Mouse (Mus musculus) kidney, embryonic 15.5 days (tissue): ENCODE measurements around the gene Acvr1b. TPM values are rescaled to one million over a fixed set of nuclear protein-coding genes. Genes with fewer than 3 reads are reported as not detected.

Experiments used
- ATAC-seq: fragments of 200-750 bp; cut with Nextera tagmentation; replicated peaks from 2 replicates; pipeline ENCODE4 v1.8.0; 2017; ENCODE audit warnings: moderate TSS enrichment; ENCODE audit not compliant: low FRiP score
- H3K27ac ChIP-seq: fragments of 300-500 bp; sonication (generic); 2 replicates; pipeline ENCODE4 v1.5.1; 2015; ENCODE audit warnings: mild to moderate bottlenecking, inconsistent platforms
- H3K27me3 ChIP-seq: fragments of 300-500 bp; sonication (generic); 2 replicates; pipeline ENCODE4 v1.6.1; 2015; ENCODE audit warnings: inconsistent platforms
- H3K36me3 ChIP-seq: fragments of 300-500 bp; sonication (generic); 2 replicates; pipeline ENCODE4 v1.6.1; 2015; ENCODE audit warnings: inconsistent platforms
- H3K4me1 ChIP-seq: fragments of 300-500 bp; sonication (generic); 2 replicates; pipeline ENCODE4 v1.6.1; 2015; ENCODE audit warnings: inconsistent platforms
- H3K4me2 ChIP-seq: fragments of 300-500 bp; sonication (generic); 2 replicates; pipeline ENCODE4 v1.6.1; 2015; ENCODE audit warnings: moderate library complexity, mild to moderate bottlenecking, inconsistent platforms
- H3K4me3 ChIP-seq: fragments of 300-500 bp; sonication (generic); replicated peaks from 2 replicates; pipeline ENCODE4 v1.5.1; 2015; ENCODE audit warnings: mild to moderate bottlenecking, inconsistent platforms
- H3K9ac ChIP-seq: fragments of 300-500 bp; sonication (generic); 2 replicates; pipeline ENCODE4 v1.6.1; 2015; ENCODE audit warnings: mild to moderate bottlenecking, inconsistent platforms
- H3K9me3 ChIP-seq: fragments of 300-500 bp; sonication (generic); replicated peaks from 2 replicates; pipeline ENCODE4 v1.6.1; 2016; ENCODE audit warnings: inconsistent platforms
- WGBS: fragments of 180-500 bp; shearing (Covaris S2); methylation state at CpG from one replicate; pipeline ENCODE4 v1.1.7; 2015; ENCODE audit warnings: mixed read lengths; 5-methylcytosine and 5-hydroxymethylcytosine counted together
- polyA plus RNA-seq: library from polyadenylated mRNA; unstranded; fragments of >200 nt; fragmentation: Nextera tagmentation; extraction: Ambion mirVana; gene quantifications from 2 replicates; pipeline ENCODE4 v1.2.1, GENCODE M21; 2015

The Acvr1b gene
- polyA plus RNA-seq, 1 experiment from 2014 or later, result 6.2 TPM

DNA sequence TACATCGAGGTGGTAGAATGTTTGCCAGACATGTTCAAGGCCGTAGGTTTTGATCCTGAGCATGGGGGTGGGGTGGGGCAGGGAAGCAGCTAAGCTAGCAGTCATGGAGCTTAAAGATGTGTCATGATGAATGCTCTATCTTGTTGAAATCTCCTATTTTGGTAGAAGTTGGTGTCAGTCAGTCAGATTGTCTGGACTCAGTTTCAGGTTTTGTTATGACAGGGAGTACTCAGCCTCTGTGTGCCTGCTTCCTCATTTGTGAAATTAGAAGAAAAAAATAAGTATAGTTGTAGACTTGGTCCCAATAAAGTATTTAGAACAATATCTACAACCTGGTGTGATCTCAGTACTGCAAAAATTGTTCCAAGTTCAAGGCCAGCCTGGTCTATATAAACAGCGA is 35.2 kb upstream of the Acvr1b start:
- H3K4me1 ChIP-seq, result peaks cover 61% of the 10 kb centered on the region
- H3K9ac ChIP-seq, result no peak overlapping the region
- H3K36me3 ChIP-seq, result peaks cover 7% of the 10 kb centered on the region
- no peaks in the 10 kb centered on the region for H3K27me3 ChIP-seq
- H3K9me3 ChIP-seq, result no peaks in the 10 kb centered on the region
- H3K4me2 ChIP-seq, result no peak overlapping the region
- no peak overlapping the region for H3K27ac ChIP-seq
- 90% methylated on average over 3 of the region's 3 CpGs for WGBS
- no peak for ATAC-seq
- no peak overlapping the region for H3K4me3 ChIP-seq

DNA sequence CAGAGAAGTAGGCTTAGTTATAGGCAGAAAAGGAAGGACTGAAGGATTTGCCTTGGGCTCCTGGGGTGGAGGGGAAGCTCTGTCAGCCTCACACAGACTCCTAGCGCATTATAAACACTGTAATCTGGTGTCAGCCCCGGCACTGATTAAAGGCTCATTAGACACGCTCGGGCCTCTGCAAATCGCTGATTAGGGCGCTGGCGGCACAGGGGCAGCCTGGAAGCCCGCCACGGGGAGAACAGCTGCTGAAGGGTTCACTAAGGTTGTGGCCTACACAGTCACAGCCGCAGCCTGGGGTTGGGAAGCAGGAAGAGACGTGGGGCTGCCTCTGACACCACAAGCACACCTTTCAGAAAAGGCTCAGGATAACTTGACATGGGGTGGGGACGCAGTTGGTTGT is 34.0 kb upstream of the Acvr1b start:
- peak overlapping the region; percentile 70 for H3K27ac ChIP-seq
- ATAC-seq, result 0 out of 2 replicates have a peak, but pooled peaks have one; percentile 0
- 20% methylated on average over 12 of the region's 12 CpGs for WGBS
- H3K4me3 ChIP-seq, result no peak overlapping the region
- H3K9ac ChIP-seq, result no peak overlapping the region
- H3K36me3 ChIP-seq, result peaks cover 7% of the 10 kb centered on the region
- no peaks in the 10 kb centered on the region for H3K27me3 ChIP-seq
- H3K4me2 ChIP-seq, result 0 out of 2 replicates have a peak overlapping the region, but pooled peaks have one; percentile 12
- no peaks in the 10 kb centered on the region for H3K9me3 ChIP-seq
- peaks cover 63% of the 10 kb centered on the region for H3K4me1 ChIP-seq

DNA sequence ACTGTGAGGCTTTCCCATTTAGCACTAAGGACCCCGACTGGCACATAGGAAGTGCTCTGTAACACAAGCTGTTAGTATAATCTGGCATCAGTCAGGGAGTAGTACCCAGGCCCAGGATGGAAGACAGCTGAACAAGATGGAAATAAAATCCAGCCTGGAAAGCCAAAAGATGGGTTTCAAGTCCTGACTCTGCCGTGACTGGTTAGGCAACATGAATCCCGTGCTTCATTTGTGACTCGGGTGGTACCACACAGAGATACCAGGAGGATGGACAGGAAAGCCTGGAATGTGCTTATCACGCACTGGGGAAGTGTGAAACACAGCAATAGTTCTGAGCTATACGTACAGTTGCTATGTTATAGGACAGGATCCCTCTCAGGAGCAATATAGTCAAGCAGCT is 33.3 kb upstream of the Acvr1b start:
- no peak for ATAC-seq
- Histone ChIP-seq H3K27me3 (no peaks in the 10 kb centered on the region), H3K4me3 (no peak overlapping the region), H3K4me1 (peaks cover 63% of the 10 kb centered on the region), H3K9ac (no peak overlapping the region), H3K9me3 (no peaks in the 10 kb centered on the region), H3K4me2 (0 out of 2 replicates have a peak overlapping the region, but pooled peaks have one; percentile 37), H3K36me3 (peaks cover 7% of the 10 kb centered on the region), H3K27ac (peak overlapping the region; percentile 70)
- 47% methylated on average over 6 of the region's 6 CpGs for WGBS

DNA sequence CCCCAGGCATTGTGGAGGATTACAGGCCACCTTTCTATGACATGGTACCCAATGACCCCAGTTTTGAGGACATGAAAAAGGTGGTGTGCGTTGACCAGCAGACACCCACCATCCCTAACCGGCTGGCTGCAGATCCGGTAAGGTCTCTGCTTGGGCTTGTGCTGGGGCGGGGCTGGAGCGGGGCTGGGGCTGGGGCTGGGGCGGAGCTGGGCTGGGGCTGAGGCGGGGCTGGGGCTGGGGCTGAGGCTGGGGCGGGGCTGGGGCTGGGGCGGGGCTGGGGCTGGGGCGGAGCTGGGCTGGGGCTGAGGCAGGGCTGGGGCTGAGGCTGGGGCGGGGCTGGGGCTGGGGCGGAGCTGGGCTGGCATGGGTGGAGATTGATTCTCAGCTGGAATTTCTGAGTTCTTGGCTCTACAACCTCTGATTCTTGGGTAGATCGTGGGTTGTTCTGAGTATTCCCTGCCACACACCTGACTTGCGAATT is 32.8 kb upstream of the Acvr1b start:
- Histone ChIP-seq H3K27me3 (no peaks in the 10 kb centered on the region), H3K36me3 (peaks cover 7% of the 10 kb centered on the region), H3K27ac (peak overlapping the region; percentile 70; the same call in 1 of the 2 replicates), H3K4me3 (no peak overlapping the region), H3K4me1 (peaks cover 64% of the 10 kb centered on the region), H3K9ac (no peak overlapping the region), H3K4me2 (0 out of 2 replicates have a peak overlapping the region, but pooled peaks have one; percentile 37), H3K9me3 (no peaks in the 10 kb centered on the region)
- 1% methylated on average over 14 of the region's 14 CpGs for WGBS
- ATAC-seq, result peak; percentile 49

DNA sequence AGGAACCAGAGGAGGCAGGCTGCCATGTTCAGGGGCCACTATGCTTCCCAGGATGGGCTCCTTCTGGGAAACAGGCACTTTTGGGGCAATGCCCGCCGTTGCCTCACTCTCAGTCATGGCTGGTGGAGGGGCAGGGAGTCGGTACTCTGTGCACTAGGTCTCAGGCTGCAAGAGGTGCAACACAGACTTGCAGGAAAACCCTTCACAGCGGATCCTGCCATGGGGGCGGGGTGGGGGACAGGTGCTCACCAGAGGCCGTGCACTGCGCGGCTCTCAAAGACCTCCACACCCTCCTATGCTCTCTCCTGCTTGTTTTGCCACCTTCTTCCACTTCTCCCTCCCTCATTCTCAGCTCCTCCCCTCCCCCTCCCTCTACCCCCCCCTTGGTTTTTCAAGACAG is 31.2 kb upstream of the Acvr1b start:
- Histone ChIP-seq H3K4me3 (no peak overlapping the region), H3K4me2 (no peak overlapping the region), H3K9me3 (no peaks in the 10 kb centered on the region), H3K9ac (no peak overlapping the region), H3K36me3 (peaks cover 2% of the 10 kb centered on the region; the same call in 1 of the 2 replicates), H3K27me3 (no peaks in the 10 kb centered on the region), H3K27ac (no peak overlapping the region), H3K4me1 (peaks cover 80% of the 10 kb centered on the region)
- no peak for ATAC-seq
- 39% methylated on average over 8 of the region's 8 CpGs for WGBS

DNA sequence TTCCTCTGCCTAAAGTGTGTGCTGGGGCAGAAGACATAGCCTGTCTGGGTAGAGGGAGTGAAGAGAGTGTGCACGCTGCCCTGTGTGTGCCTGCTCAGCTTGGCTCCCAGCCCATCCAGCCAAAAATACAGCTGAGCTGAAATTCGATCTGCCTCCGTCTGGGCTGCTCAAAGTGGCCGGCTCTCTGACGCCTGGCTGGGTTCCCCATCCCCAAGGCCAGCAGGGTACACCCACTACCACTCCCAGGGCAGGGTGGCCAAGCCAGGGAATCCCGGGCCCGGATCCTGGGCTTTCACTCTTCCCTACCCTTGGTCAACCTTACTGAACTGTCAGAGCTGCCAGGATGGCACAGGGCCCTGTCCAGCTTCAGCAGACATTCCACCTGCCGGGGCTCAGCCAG is 30.4 kb upstream of the Acvr1b start:
- Histone ChIP-seq H3K36me3 (no peaks in the 10 kb centered on the region), H3K9ac (0 out of 2 replicates have a peak overlapping the region, but pooled peaks have one; percentile 11), H3K27ac (peak overlapping the region; percentile 62), H3K4me3 (no peak overlapping the region), H3K4me1 (peaks cover 88% of the 10 kb centered on the region), H3K27me3 (no peaks in the 10 kb centered on the region), H3K9me3 (no peaks in the 10 kb centered on the region), H3K4me2 (peak overlapping the region; percentile 6; the same call in 1 of the 2 replicates)
- 12% methylated on average over 8 of the region's 8 CpGs for WGBS
- ATAC-seq, result peak; percentile 16; the same call in 1 of the 2 replicates

DNA sequence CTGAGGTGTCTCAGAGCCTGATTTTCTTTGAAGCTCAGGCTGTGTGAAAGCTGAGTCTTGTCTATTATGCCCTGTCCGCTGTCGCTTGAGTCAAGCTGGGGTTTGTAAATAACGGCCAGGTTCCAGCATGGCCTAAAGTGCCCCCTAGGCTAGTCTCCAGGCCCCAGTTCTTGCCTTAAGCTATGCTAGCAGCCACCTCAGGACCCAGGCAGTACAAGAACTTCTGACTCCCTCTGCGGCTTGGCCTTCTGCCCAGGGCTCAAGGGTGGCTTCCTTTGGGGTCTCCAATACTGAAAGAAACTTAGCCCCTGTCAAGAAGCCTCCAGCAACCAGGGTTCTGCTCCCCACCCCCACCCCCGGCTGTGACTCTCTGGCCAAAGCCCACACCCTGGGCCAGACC is 29.7 kb upstream of the Acvr1b start:
- Histone ChIP-seq H3K4me2 (no peak overlapping the region), H3K4me3 (no peak overlapping the region), H3K9ac (no peak overlapping the region), H3K9me3 (no peaks in the 10 kb centered on the region), H3K27ac (peak overlapping the region; percentile 72), H3K4me1 (peaks cover 86% of the 10 kb centered on the region), H3K36me3 (no peaks in the 10 kb centered on the region), H3K27me3 (no peaks in the 10 kb centered on the region)
- 77% methylated on average over 5 of the region's 5 CpGs for WGBS
- no peak for ATAC-seq

DNA sequence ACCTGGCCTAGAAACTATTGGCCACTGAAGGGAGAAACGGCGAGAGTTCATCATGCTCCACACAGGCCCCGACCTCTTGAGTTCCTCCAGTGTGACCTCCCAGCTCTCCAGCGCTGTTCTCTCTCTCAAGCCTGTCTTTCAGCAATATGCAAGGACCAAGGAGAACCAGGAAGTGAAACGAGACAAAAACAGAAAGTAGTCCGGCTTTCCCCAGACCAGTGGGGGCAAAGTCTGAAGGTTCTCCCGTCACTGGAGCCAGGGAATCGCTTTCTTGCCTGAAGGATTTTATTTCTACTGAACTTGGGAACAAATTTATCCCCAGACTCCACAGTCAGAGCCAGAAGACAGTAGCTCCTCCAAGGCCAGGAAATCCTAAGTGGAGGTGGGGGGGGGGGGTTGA is 29.1 kb upstream of the Acvr1b start:
- peak overlapping the region; percentile 58; the same call in 1 of the 2 replicates for H3K4me2 ChIP-seq
- H3K27me3 ChIP-seq, result no peaks in the 10 kb centered on the region
- H3K4me1 ChIP-seq, result peaks cover 80% of the 10 kb centered on the region
- H3K27ac ChIP-seq, result peak overlapping the region; percentile 72
- no peak overlapping the region for H3K9ac ChIP-seq
- H3K4me3 ChIP-seq, result no peak overlapping the region
- 68% methylated on average over 8 of the region's 8 CpGs for WGBS
- H3K9me3 ChIP-seq, result no peaks in the 10 kb centered on the region
- no peak for ATAC-seq
- H3K36me3 ChIP-seq, result no peaks in the 10 kb centered on the region

DNA sequence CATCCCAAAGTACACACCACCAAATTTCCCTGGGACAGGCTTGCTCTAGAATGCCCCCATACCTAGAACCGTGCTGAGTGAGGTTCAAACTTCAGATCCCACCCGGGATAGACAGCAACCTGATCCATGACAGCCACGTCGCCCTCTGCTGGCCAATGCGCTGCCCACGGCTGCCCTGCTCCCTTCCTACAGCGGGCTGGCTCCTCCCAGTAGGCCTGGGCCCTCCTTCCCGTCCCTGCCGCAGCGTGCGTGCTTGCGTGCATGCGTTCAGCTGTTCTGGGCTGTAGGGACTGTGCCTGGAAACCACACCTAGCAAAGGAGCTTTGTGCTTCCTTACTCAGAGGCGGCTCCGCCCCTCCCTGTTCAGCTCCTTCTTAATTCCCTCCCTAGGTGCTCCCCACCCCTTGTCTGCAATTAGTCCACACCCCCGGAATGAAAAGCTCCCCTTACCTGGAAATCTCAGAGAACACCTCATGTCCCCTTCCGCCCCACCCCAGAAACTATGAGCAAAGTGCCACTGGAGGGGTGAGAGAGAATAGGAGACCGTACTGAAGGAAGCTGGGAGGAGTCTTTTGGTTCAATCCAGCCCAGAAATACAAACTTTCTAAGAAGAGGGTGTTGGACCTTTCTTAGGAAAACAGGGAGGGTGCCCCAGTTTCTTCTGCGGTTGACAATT is 28.3 kb upstream of the Acvr1b start:
- no peaks in the 10 kb centered on the region for H3K36me3 ChIP-seq
- H3K4me1 ChIP-seq, result peaks cover 72% of the 10 kb centered on the region
- no peaks in the 10 kb centered on the region for H3K27me3 ChIP-seq
- peak; percentile 90 for ATAC-seq
- WGBS, result 11% methylated on average over 19 of the region's 19 CpGs
- H3K4me2 ChIP-seq, result peak overlapping the region; percentile 58
- peak overlapping the region; percentile 21 for H3K4me3 ChIP-seq
- peak overlapping the region; percentile 72 for H3K27ac ChIP-seq
- H3K9me3 ChIP-seq, result no peaks in the 10 kb centered on the region
- H3K9ac ChIP-seq, result peak overlapping the region; percentile 29; the same call in 1 of the 2 replicates

DNA sequence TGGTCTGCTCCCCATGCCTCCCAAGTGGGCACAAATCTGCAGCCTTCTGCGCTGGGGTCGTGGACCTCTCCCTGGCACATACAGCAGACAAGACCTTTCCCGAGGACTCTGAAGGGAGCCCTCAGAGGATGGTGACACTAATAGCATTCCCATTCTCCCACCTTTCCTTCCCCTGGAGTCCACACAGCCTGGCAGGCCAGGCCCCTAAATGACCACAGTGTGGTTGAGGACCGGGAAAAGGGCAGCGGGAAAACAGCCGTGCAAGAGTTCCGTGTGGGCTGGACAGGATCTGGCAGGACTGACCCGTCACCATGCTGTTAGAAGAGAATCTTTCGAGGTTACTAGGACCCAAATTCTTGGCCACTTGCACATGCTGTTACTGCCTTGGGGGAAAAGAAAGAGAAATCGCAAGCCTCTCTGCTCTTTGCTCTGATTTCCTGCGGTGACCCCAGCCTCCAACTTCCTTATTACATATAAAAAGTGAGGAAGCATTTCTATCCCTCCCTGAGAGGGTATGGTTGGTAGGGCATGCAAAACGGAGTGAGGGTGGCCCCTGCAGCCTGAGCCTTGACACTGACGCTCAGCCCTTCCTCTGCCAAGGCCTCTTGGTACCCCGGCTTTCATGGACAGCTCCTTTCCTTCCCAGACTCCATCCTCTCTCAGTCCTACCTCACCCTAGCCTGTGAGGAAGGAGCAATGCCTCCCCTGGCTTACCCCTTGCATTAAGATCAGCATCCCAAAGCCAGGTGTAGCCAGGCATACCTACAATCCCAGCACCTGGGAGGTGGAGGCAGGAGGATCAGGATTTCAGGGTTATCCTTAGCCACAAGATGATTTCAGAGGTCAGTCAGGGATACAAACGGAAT is 27.5 kb upstream of the Acvr1b start:
- no peak overlapping the region for H3K4me3 ChIP-seq
- WGBS, result 60% methylated on average over 15 of the region's 15 CpGs

DNA sequence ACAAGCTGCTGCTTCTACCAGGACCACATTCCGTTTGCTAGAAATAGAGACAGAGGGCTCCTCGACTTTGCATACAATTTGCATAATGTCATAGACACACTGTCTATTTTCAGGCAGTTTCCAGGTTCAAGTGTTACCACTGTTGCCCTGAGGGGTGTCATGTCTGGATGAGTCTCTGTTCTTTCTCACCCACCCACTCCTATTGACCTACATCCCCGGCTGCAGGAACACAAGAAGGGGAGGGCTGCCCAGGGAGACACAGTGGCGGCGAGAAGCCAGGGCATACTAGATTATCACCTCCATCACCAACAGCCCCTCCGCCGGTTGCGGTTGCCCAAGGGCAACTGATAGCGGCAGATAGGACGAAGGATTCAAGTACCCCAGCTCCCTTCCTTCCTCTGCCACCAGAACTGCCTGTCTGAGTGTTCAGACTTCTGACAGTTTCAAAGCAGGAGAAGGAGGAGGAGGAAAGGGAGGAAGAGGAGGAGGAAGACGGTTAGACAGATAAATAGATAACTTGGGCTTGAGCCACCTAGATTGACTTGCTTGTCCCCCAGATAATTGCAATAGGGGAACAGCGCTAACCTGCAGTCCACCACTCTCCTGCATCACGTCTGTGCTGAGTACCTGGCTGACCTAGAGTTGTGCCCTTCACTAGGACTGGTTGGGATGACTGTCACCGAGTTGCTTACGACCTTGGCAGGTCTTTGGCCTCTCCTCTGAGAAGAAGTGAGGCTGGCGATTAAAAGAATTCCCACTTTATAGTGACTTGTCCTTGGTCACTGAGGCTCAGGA is 26.6 kb upstream of the Acvr1b start:
- no peak overlapping the region for H3K4me2 ChIP-seq
- no peak overlapping the region for H3K9ac ChIP-seq
- peaks cover 63% of the 10 kb centered on the region for H3K4me1 ChIP-seq
- no peaks in the 10 kb centered on the region for H3K9me3 ChIP-seq
- no peaks in the 10 kb centered on the region for H3K36me3 ChIP-seq
- H3K4me3 ChIP-seq, result no peak overlapping the region
- no peak for ATAC-seq
- no peaks in the 10 kb centered on the region for H3K27me3 ChIP-seq
- 69% methylated on average over 16 of the region's 16 CpGs for WGBS
- H3K27ac ChIP-seq, result peak overlapping the region; percentile 51; the same call in 1 of the 2 replicates

More for the DNA sequence above, 27.5 kb upstream of the Acvr1b start:
- Histone ChIP-seq H3K27ac (peak overlapping the region; percentile 72), H3K9me3 (no peaks in the 10 kb centered on the region), H3K4me1 (peaks cover 66% of the 10 kb centered on the region), H3K9ac (no peak overlapping the region), H3K36me3 (no peaks in the 10 kb centered on the region), H3K4me2 (peak overlapping the region; percentile 58; the same call in 1 of the 2 replicates), H3K27me3 (no peaks in the 10 kb centered on the region)
- ATAC-seq, result no peak
